18 mouse cellular contexts compared by ENCODE assay signal in genomic region chr17:23553634-23554120, GRCm38 (mm10). TPM values are rescaled to one million over a fixed set of nuclear protein-coding genes. Genes with fewer than 3 reads are reported as not detected.
"Had no signal": no experiment of that assay in that cellular context is flagged by ENCODE, and none has a peak within 500 bp of the region (broad histone marks: within the 10 kb centered on the region; RNA-seq: fewer than 3 reads in every experiment).

No protein-coding gene starts in this region.

- H3K27ac ChIP-seq: left cerebral cortex, adult 2 months; limb, embryonic 10.5 days; liver, embryonic 14.5 days; midbrain, embryonic 13.5 days had no signal

- H3K9ac ChIP-seq: liver, embryonic 14.5 days; midbrain, embryonic 13.5 days had no signal

- ATAC-seq: lung, postnatal 0 days; midbrain, embryonic 13.5 days had no signal

- H3K27me3 ChIP-seq: midbrain, embryonic 13.5 days had no signal

- DNase-seq: kidney, adult 8-10 months; kidney, postnatal 25 days; lung, adult 2 months; lung, postnatal 36 days; thymus, adult 18-20 months; thymus, postnatal 14 days had no signal

- H3K9me3 ChIP-seq: limb, embryonic 10.5 days; midbrain, embryonic 13.5 days had no signal

- H3K4me2 ChIP-seq: midbrain, embryonic 13.5 days had no signal

- H3K4me3 ChIP-seq: left cerebral cortex, adult 2 months; limb, embryonic 10.5 days; midbrain, embryonic 13.5 days had no signal

RNA-seq across cellular contexts. Expression of gene Zscan10, which starts 47.0 kb away (rescaled TPM):
- total RNA-seq: layer of hippocampus, postnatal 25 days; left cerebral cortex, adult 2 months; left cerebral cortex, postnatal 14 days; megakaryocyte progenitor cell, adult 5-6 weeks; midbrain, postnatal 0 days had no signal
- polyA plus RNA-seq: kidney, embryonic 16.5 days; liver, embryonic 14.5 days; lung, postnatal 0 days; midbrain, embryonic 13.5 days; midbrain, postnatal 0 days; neural tube, embryonic 14.5 days; stomach, embryonic 14.5 days had no signal
